Comparison of ENCODE assay signal across 23 mouse cellular contexts in genomic region chr10:60171368-60171767, GRCm38 (mm10). TPM values are rescaled to one million over a fixed set of nuclear protein-coding genes. Genes with fewer than 3 reads are reported as not detected.
DNase-seq lines count a peak whose midpoint lies in the region; TF ChIP-seq lines count a peak whose summit lies in the region.
"Had no signal": no experiment of that assay in that cellular context is flagged by ENCODE, and none has a peak within 500 bp of the region (broad histone marks: within the 10 kb centered on the region; RNA-seq: fewer than 3 reads in every experiment).

No protein-coding gene starts in this region.

- H3K27ac ChIP-seq in spleen, adult 2 months (ENCODE audit: insufficient read depth, low read length): peak overlapping the region; percentile 99
- H3K27ac ChIP-seq in CH12.LX (ENCODE audit: insufficient read depth, low read depth): peak overlapping the region; percentile 78
- peak overlapping the region; percentile 72 for H3K27ac ChIP-seq in small intestine, adult 2 months (ENCODE audit: insufficient read depth, low read depth, low read length)
- H3K27ac ChIP-seq: embryonic facial prominence, embryonic 13.5 days; embryonic facial prominence, embryonic 15.5 days; forebrain, embryonic 10.5 days; forebrain, embryonic 12.5 days had no signal

- no peak overlapping the region for H3K4me3 ChIP-seq in spleen, adult 2 months (ENCODE audit: extremely low read depth, insufficient read depth, insufficient read length)
- peak overlapping the region in 1 of 3 experiments; percentile 50 for H3K4me3 ChIP-seq in CH12.LX (replicated peaks in 1 of 3; ENCODE audit: low read depth in 2 of 3, low read length in 2 of 3, poor library complexity in 1 of 3)
- H3K4me3 ChIP-seq in small intestine, adult 2 months (ENCODE audit: low read depth, low read length): no peak overlapping the region
- H3K4me3 ChIP-seq: embryonic facial prominence, embryonic 13.5 days; embryonic facial prominence, embryonic 15.5 days; erythroblast, embryonic 14.5 days; forebrain, embryonic 10.5 days; forebrain, embryonic 12.5 days had no signal

- TF ChIP-seq POLR2A in spleen, adult 2 months (IDR thresholded peaks at IDR 0.05; ENCODE audit: low read depth, low read length): no peak
- peak; percentile 33; the same call in 1 of the 2 replicates for TF ChIP-seq POLR2A in CH12.LX (IDR thresholded peaks at IDR 0.05; ENCODE audit: low read depth, low read length)
- TF ChIP-seq POLR2A in small intestine, adult 2 months (IDR thresholded peaks at IDR 0.05; ENCODE audit: low read depth, low read length): no peak

- peak; percentile 94 for TF ChIP-seq EP300 in CH12.LX (IDR thresholded peaks at IDR 0.05; ENCODE audit: low read length)

- H3K79me2 ChIP-seq in CH12.LX (replicated peaks; ENCODE audit: control insufficient read depth, extremely low read depth, insufficient read depth, poor library complexity, severe bottlenecking): no peaks in the 10 kb centered on the region

- no peak overlapping the region for H3K9ac ChIP-seq in CH12.LX (ENCODE audit: insufficient read depth, low read depth)
- H3K9ac ChIP-seq: embryonic facial prominence, embryonic 13.5 days; embryonic facial prominence, embryonic 15.5 days; forebrain, embryonic 12.5 days had no signal

- no peak for TF ChIP-seq CTCF in spleen, adult 2 months (IDR thresholded peaks at IDR 0.05; ENCODE audit: extremely low read depth, insufficient read depth, insufficient read length, insufficient replicate concordance)
- TF ChIP-seq CTCF in CH12.LX (conservative IDR thresholded peaks at IDR 0.05 in 1 of 2, IDR thresholded peaks at IDR 0.05 in 1 of 2; ENCODE audit: low read depth in 2 of 2, low read length in 2 of 2): no peak
- no peak for TF ChIP-seq CTCF in small intestine, adult 2 months (IDR thresholded peaks at IDR 0.05; ENCODE audit: extremely low read depth, insufficient read length, insufficient replicate concordance, low read depth, low read length)

- WGBS in spleen, adult 2 months: 46% methylated on average over 5 of the region's 5 CpGs
- WGBS in small intestine, adult 2 months: 93% methylated on average over 5 of the region's 5 CpGs

- no peaks in the 10 kb centered on the region for H3K36me3 ChIP-seq in spleen, adult 2 months (ENCODE audit: control insufficient read depth, insufficient read depth, low read length)
- H3K36me3 ChIP-seq in CH12.LX (replicated peaks in 1 of 2; ENCODE audit: control insufficient read depth in 1 of 2, insufficient read depth in 1 of 2, low read length in 1 of 2): peaks cover 0 to 9% of the 10 kb centered on the region in 2 experiments
- no peaks in the 10 kb centered on the region for H3K36me3 ChIP-seq in small intestine, adult 2 months (ENCODE audit: control insufficient read depth, insufficient read depth, low read length)
- H3K36me3 ChIP-seq: embryonic facial prominence, embryonic 13.5 days; embryonic facial prominence, embryonic 15.5 days; forebrain, embryonic 10.5 days; forebrain, embryonic 12.5 days had no signal

- peaks cover 34% of the 10 kb centered on the region for H3K9me3 ChIP-seq in CH12.LX (replicated peaks; ENCODE audit: low read length)
- H3K9me3 ChIP-seq: embryonic facial prominence, embryonic 13.5 days; embryonic facial prominence, embryonic 15.5 days; forebrain, embryonic 10.5 days; forebrain, embryonic 12.5 days had no signal

- no peak overlapping the region for H3K4me2 ChIP-seq in CH12.LX (ENCODE audit: insufficient read depth, low read depth, poor library complexity, severe bottlenecking)
- H3K4me2 ChIP-seq: embryonic facial prominence, embryonic 13.5 days; embryonic facial prominence, embryonic 15.5 days; forebrain, embryonic 12.5 days had no signal

- TF ChIP-seq RAD21 in CH12.LX (IDR thresholded peaks at IDR 0.05; ENCODE audit: low read depth, low read length): no peak

- no peaks in the 10 kb centered on the region for H3K27me3 ChIP-seq in spleen, adult 2 months (ENCODE audit: control insufficient read depth, insufficient read depth, low read length)
- no peaks in the 10 kb centered on the region for H3K27me3 ChIP-seq in CH12.LX (replicated peaks)
- no peaks in the 10 kb centered on the region for H3K27me3 ChIP-seq in small intestine, adult 2 months (ENCODE audit: control insufficient read depth, insufficient read depth, low read length)
- H3K27me3 ChIP-seq: embryonic facial prominence, embryonic 13.5 days; embryonic facial prominence, embryonic 15.5 days; forebrain, embryonic 12.5 days had no signal

- no peak for DNase-seq in spleen, adult 2 months (ENCODE audit: low read depth in 1 of 2, low spot score in 2 of 2)
- DNase-seq in spleen, adult 18-20 months: no peak
- DNase-seq in CH12.LX (ENCODE audit: extremely low read depth) (peak; percentile 83), adipocyte (ENCODE audit: low spot score) (no peak)
- DNase-seq in kidney, postnatal 14 days: no peak
- DNase-seq: adrenal gland, adult 8-10 months; adrenal gland, postnatal 14 days; adrenal gland, postnatal 36 days; cerebellum, adult 11 months; cerebellum, adult 18-20 months; cerebellum, adult 8-10 months; cerebellum, adult 9-11 months; cerebellum, postnatal 14 days; cerebellum, postnatal 36 days; embryo, embryonic 11 days had no signal

- peaks cover 28% of the 10 kb centered on the region; the same call in 1 of the 2 replicates for H3K4me1 ChIP-seq in spleen, adult 2 months (ENCODE audit: control insufficient read depth, insufficient read depth, insufficient read length)
- H3K4me1 ChIP-seq in CH12.LX (ENCODE audit: control insufficient read depth in 1 of 2, insufficient read depth in 2 of 2): peaks cover 28 to 48% of the 10 kb centered on the region in 2 experiments
- no peaks in the 10 kb centered on the region for H3K4me1 ChIP-seq in small intestine, adult 2 months (ENCODE audit: control insufficient read depth, insufficient read depth, insufficient read length, low read length)
- H3K4me1 ChIP-seq: embryonic facial prominence, embryonic 13.5 days had no signal

- dilution Hi-C loops in CH12.LX (cut with MboI; ENCODE audit: extremely low pct_ligation_motif_present, extremely low pct_unique_long_range_greater_than_20kb, low sequenced_read_pairs): no loop called here

- in situ Hi-C loops in CH12.LX (cut with MboI; ENCODE audit: low pct_ligation_motif_present, low pct_unique_long_range_greater_than_20kb, low sequenced_read_pairs): no loop called here

TF ChIP-seq in CH12.LX, 34 proteins besides CTCF, POLR2A, EP300 and RAD21:
- TF ChIP-seq NELFE (IDR thresholded peaks at IDR 0.05; ENCODE audit: low read depth, low read length) (no peak), HCFC1 (IDR thresholded peaks at IDR 0.05; ENCODE audit: low read depth, low read length) (no peak), TBP (conservative IDR thresholded peaks at IDR 0.05; ENCODE audit: low read depth, low read length) (0 out of 2 replicates have a peak, but pooled peaks have one; percentile 59), USF1 (IDR thresholded peaks at IDR 0.05; ENCODE audit: low read depth, low read length) (no peak), IRF4 (IDR thresholded peaks at IDR 0.05; ENCODE audit: low read depth, low read length) (peak; percentile 94), MAX (IDR thresholded peaks at IDR 0.05; ENCODE audit: low read length) (no peak), MXI1 (IDR thresholded peaks at IDR 0.05; ENCODE audit: low read depth, low read length) (no peak), JUND (conservative IDR thresholded peaks at IDR 0.05; ENCODE audit: low read depth, low read length) (peak; percentile 82), MYC (IDR thresholded peaks at IDR 0.05; ENCODE audit: low read depth, low read length) (0 out of 2 replicates have a peak, but pooled peaks have one; percentile 29), SIN3A (IDR thresholded peaks at IDR 0.05; ENCODE audit: low read length) (peak; percentile 63), E2F4 (IDR thresholded peaks at IDR 0.05; ENCODE audit: insufficient replicate concordance, low read depth, low read length) (no peak), ZKSCAN1 (IDR thresholded peaks at IDR 0.05; ENCODE audit: borderline replicate concordance, low read depth, low read length) (no peak), JUN (IDR thresholded peaks at IDR 0.05; ENCODE audit: insufficient read depth, low read depth, low read length) (peak; percentile 75), MAFK (IDR thresholded peaks at IDR 0.05; ENCODE audit: insufficient replicate concordance, low read length) (peak; percentile 88), TCF12 (IDR thresholded peaks at IDR 0.05; ENCODE audit: low read depth, low read length) (peak; percentile 92), CHD2 (IDR thresholded peaks at IDR 0.05; ENCODE audit: low read length) (peak; percentile 71), ETS1 (conservative IDR thresholded peaks at IDR 0.05; ENCODE audit: low read depth, low read length) (peak; percentile 81), MEF2A (IDR thresholded peaks at IDR 0.05; ENCODE audit: borderline replicate concordance, low read depth, low read length) (peak; percentile 69; the same call in 1 of the 2 replicates), BHLHE40 (IDR thresholded peaks at IDR 0.05; ENCODE audit: low read depth, low read length) (peak; percentile 77)
TF ChIP-seq in CH12.LX: peak in this region for 12.

RNA-seq across cellular contexts. Expression of gene Chst3, which starts 47.7 kb away (rescaled TPM):
- 89.3 and 105 TPM in 2 replicates for polyA plus RNA-seq in spleen, adult 2 months (2012; rRNA removed)
- total RNA-seq in CH12.LX (2012; rRNA removed) (4.4 and 5.2 TPM in 2 replicates), CH12.LX (2014; rRNA removed) (7.4 and 7.5 TPM in 2 replicates)
- polyA plus RNA-seq in CH12.LX (2012; ENCODE audit: insufficient read length, low read depth): 11.0 and 12.2 TPM in 2 replicates
- polyA plus RNA-seq in small intestine, adult 2 months (2012; rRNA removed): 1.8 and 4.2 TPM in 2 replicates
- total RNA-seq: common myeloid progenitor, adult 5-6 weeks; MEL had no signal
- polyA plus RNA-seq: erythroblast, embryonic 14.5 days had no signal
